Comparison of ENCODE assay signal across 9 mouse cellular contexts in the genomic region with DNA sequence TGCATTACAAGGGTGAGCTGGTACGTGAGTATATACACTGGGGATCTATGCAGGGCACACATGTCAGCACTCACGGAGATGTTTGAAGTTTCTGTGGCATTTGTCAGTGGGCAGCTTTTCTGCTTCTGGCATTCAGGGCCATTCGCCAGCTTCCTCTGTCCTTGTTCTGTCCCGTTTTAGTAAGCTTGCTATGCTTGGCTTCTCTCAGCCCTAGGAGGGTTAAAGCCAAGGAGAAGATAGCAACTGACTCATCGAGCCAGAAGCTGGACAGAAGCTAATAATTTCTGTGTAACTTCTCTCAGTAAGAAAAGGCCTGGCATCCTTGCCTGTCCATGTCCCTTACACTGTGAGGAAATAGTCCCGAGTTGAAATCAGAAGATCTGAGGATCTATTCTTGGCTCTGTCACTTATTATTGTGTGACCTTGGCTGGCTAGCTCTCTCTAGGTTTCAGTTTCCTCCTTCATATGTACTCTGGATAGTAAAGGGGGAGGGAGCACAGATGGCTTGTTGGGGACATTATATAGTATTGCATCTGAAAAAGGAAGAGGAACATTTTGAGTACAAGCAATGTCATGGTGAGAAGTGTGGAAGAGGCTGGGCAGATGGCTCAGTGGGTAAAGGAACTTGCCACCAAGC. TPM values are rescaled to one million over a fixed set of nuclear protein-coding genes. Genes with fewer than 3 reads are reported as not detected.
DNase-seq lines count a peak whose midpoint lies in the region.
"Had no signal": no experiment of that assay in that cellular context is flagged by ENCODE, and none has a peak within 500 bp of the region (broad histone marks: within the 10 kb centered on the region; RNA-seq: fewer than 3 reads in every experiment).

No protein-coding gene starts in this region.

- peak; percentile 34 to 62 for DNase-seq in kidney, adult 8-10 months
- DNase-seq in kidney, postnatal 10 days, result no peak
- DNase-seq in adrenal gland, postnatal 10 days, result peak; percentile 72
- DNase-seq in gastrocnemius, postnatal 25 days, result peak; percentile 62
- DNase-seq in left cerebral cortex, postnatal 36 days (ENCODE audit: low spot score in 2 of 2), result peak; percentile 12 to 14
- DNase-seq in embryo, embryonic 11 days, result no peak
- DNase-seq in spleen, postnatal 14 days (ENCODE audit: low spot score in 2 of 2), result no peak
- no peak for DNase-seq in embryo, embryonic 10 days (ENCODE audit: low spot score)

- intact Hi-C loops in left cerebral cortex, postnatal 36 days (cut with DNase I), result no loop called here

RNA-seq across cellular contexts. Expression of a gene that starts 22.9 kb away (rescaled TPM):
- total RNA-seq in adrenal gland, postnatal 10 days (2021), result 1 to 10 TPM; 4.4 to 6.9 TPM
- total RNA-seq in gastrocnemius, postnatal 25 days (2021), result under 1 TPM; 0.41 to 0.80 TPM
- 100 to 1,000 TPM; 114 to 121 TPM for total RNA-seq in left cerebral cortex, postnatal 36 days (2021)
- total RNA-seq: G1E had no signal

RNA-seq across cellular contexts. Expression of a gene that starts 23.2 kb away (rescaled TPM):
- 10 to 100 TPM; 26.5 to 40.9 TPM for total RNA-seq in adrenal gland, postnatal 10 days (2021)
- 10 to 100 TPM; 27.0 to 31.2 TPM for total RNA-seq in gastrocnemius, postnatal 25 days (2021)
- total RNA-seq in left cerebral cortex, postnatal 36 days (2021), result 10 to 100 TPM; 60.1 to 61.2 TPM

RNA-seq across cellular contexts. Expression of a gene that starts 51.7 kb away (rescaled TPM):
- 10 to 100 TPM; 41.4 to 48.1 TPM for total RNA-seq in adrenal gland, postnatal 10 days (2021)
- total RNA-seq in gastrocnemius, postnatal 25 days (2021), result 1 to 10 TPM; 5.6 to 5.9 TPM
- 10 to 100 TPM; 14.1 to 15.7 TPM for total RNA-seq in left cerebral cortex, postnatal 36 days (2021)

Comparison
In these comparisons a context has a peak if more than half of its experiments do, and no peak if none do; other contexts are left out.
1. DNase-seq: peak in kidney, adult 8-10 months (2 of 2), adrenal gland, postnatal 10 days (single experiment), gastrocnemius, postnatal 25 days (single experiment) and left cerebral cortex, postnatal 36 days (2 of 2); none in kidney, postnatal 10 days (single experiment), embryo, embryonic 11 days (single experiment), spleen, postnatal 14 days (0 of 2) and embryo, embryonic 10 days (single experiment).
2. RNA of a gene that starts 22.9 kb away (total RNA-seq): 114 to 121 TPM in left cerebral cortex, postnatal 36 days; 4.4 to 6.9 TPM in adrenal gland, postnatal 10 days and 0.41 to 0.80 TPM in gastrocnemius, postnatal 25 days; every median in the first group is over 10 times any median in the second.